Mouse (Mus musculus): ENCODE results near the gene Rnf220. TPM values are rescaled to one million over a fixed set of nuclear protein-coding genes. Genes with fewer than 3 reads are reported as not detected.

The Rnf220 gene
- polyA plus RNA-seq, 1 experiment from 2014 or later = 17.3 TPM

GRCm38 (mm10) chr4:117318508-117318907, 178.3 kb downstream of the Rnf220 start:
- no peaks in the 10 kb centered on the region; the same call in 1 of the 2 replicates for H3K4me1 ChIP-seq (ENCODE audit: insufficient read depth)
- no peaks in the 10 kb centered on the region for H3K36me3 ChIP-seq (replicated peaks; ENCODE audit: insufficient read depth, low read length)
- TF ChIP-seq CTCF (IDR thresholded peaks at IDR 0.05; ENCODE audit: low read depth) (no peak), EP300 (IDR thresholded peaks at IDR 0.05; ENCODE audit: low read depth) (no peak)
- 65% methylated on average over 9 of the region's 9 CpGs for WGBS (ENCODE audit: insufficient replicate concordance)
- H3K27me3 ChIP-seq (ENCODE audit: insufficient read depth, low read length) = peaks cover 59% of the 10 kb centered on the region
- no peak overlapping the region for H3K4me2 ChIP-seq (ENCODE audit: low read depth, low read length)
- H3K4me3 ChIP-seq (ENCODE audit: low read depth, low read length) = no peak overlapping the region
- H3K9me3 ChIP-seq (ENCODE audit: low read length) = no peaks in the 10 kb centered on the region
- H3K27ac ChIP-seq (ENCODE audit: low read depth) = no peak overlapping the region
- ATAC-seq = no peak
- no peak for DNase-seq
- H3K9ac ChIP-seq (replicated peaks) = no peak overlapping the region

- no peak for DNase-seq
- TF ChIP-seq EP300 (IDR thresholded peaks at IDR 0.05; ENCODE audit: low read depth) (no peak), CTCF (IDR thresholded peaks at IDR 0.05; ENCODE audit: low read depth) (no peak)
- 51% methylated on average over 18 of the region's 18 CpGs for WGBS (ENCODE audit: insufficient replicate concordance)
- peaks cover 4% of the 10 kb centered on the region; the same call in 1 of the 2 replicates for H3K4me1 ChIP-seq (ENCODE audit: insufficient read depth)
- no peak overlapping the region for H3K4me2 ChIP-seq (ENCODE audit: low read depth, low read length)
- ATAC-seq = no peak
- no peak overlapping the region for H3K9ac ChIP-seq (replicated peaks)
- no peaks in the 10 kb centered on the region for H3K9me3 ChIP-seq (ENCODE audit: low read length)
- H3K27me3 ChIP-seq (ENCODE audit: insufficient read depth, low read length) = peaks cover 58% of the 10 kb centered on the region
- H3K36me3 ChIP-seq (replicated peaks; ENCODE audit: insufficient read depth, low read length) = no peaks in the 10 kb centered on the region
- no peak overlapping the region for H3K4me3 ChIP-seq (ENCODE audit: low read depth, low read length)
- no peak overlapping the region for H3K27ac ChIP-seq (ENCODE audit: low read depth)
Measured at GRCm38 (mm10) chr4:117317701-117318190, 179.1 kb downstream of the Rnf220 start.

DNA sequence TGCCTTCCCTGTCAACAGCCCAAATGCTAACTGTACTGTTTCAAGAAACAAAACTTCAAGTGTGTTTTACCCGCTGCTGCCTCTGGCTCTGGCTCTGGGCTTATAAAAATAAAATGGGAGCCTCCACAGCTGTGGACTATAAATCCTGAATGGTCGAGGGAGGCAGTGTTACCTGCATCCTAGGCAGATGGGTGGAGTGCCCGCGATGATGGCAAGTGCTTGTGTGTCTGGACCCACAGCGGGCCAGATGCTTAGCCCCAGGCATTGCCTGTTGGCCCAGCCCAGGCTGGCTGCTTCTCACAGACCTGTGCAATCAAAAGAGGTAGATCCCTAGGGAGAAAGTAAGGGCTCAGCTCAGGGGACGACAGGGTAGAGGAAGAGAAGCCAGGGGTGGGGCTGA, 180.1 kb downstream of the Rnf220 start:
- DNase-seq (no peak), ATAC-seq (no peak)
- H3K36me3 ChIP-seq (replicated peaks; ENCODE audit: insufficient read depth, low read length) = no peaks in the 10 kb centered on the region
- no peak overlapping the region for H3K9ac ChIP-seq (replicated peaks)
- TF ChIP-seq EP300 (IDR thresholded peaks at IDR 0.05; ENCODE audit: low read depth) = no peak
- no peak for TF ChIP-seq CTCF (IDR thresholded peaks at IDR 0.05; ENCODE audit: low read depth)
- no peak overlapping the region for H3K4me2 ChIP-seq (ENCODE audit: low read depth, low read length)
- no peaks in the 10 kb centered on the region for H3K9me3 ChIP-seq (ENCODE audit: low read length)
- H3K27ac ChIP-seq (ENCODE audit: low read depth) = no peak overlapping the region
- 60% methylated on average over 6 of the region's 6 CpGs for WGBS (ENCODE audit: insufficient replicate concordance)
- no peak overlapping the region for H3K4me3 ChIP-seq (ENCODE audit: low read depth, low read length)
- H3K4me1 ChIP-seq (ENCODE audit: insufficient read depth) = peaks cover 11% of the 10 kb centered on the region
- H3K27me3 ChIP-seq (ENCODE audit: insufficient read depth, low read length) = peaks cover 57% of the 10 kb centered on the region

GRCm38 (mm10) chr4:117314849-117315500, 181.9 kb downstream of the Rnf220 start:
- H3K9me3 ChIP-seq (ENCODE audit: low read length) = no peaks in the 10 kb centered on the region
- ATAC-seq (no peak), DNase-seq (no peak)
- H3K27me3 ChIP-seq (ENCODE audit: insufficient read depth, low read length) = peaks cover 54% of the 10 kb centered on the region
- no peak for TF ChIP-seq CTCF (IDR thresholded peaks at IDR 0.05; ENCODE audit: low read depth)
- TF ChIP-seq EP300 (IDR thresholded peaks at IDR 0.05; ENCODE audit: low read depth) = no peak
- no peaks in the 10 kb centered on the region for H3K36me3 ChIP-seq (replicated peaks; ENCODE audit: insufficient read depth, low read length)
- 82% methylated on average over 16 of the region's 16 CpGs for WGBS (ENCODE audit: insufficient replicate concordance)
- H3K27ac ChIP-seq (ENCODE audit: low read depth) = no peak overlapping the region
- peaks cover 14% of the 10 kb centered on the region for H3K4me1 ChIP-seq (ENCODE audit: insufficient read depth)
- no peak overlapping the region for H3K9ac ChIP-seq (replicated peaks)
- H3K4me3 ChIP-seq (ENCODE audit: low read depth, low read length) = no peak overlapping the region
- H3K4me2 ChIP-seq (ENCODE audit: low read depth, low read length) = no peak overlapping the region

DNA sequence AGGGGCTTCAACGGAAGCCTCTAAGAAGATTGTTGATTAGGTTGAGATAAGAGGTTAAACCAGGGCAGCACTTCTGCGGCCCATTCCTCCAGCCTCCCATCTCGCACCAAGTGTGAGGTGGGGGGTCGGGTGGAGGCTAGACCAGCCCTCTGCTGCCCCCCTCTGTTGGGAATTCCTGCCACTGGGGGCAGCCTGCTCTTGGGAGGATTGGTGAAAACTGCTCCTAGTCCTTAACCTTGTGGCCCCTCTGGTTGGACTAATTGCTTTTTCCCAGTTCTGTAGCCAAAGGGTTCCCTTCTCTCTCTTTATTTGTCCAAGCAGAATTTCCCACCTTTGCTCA, 183.8 kb downstream of the Rnf220 start:
- H3K36me3 ChIP-seq (replicated peaks; ENCODE audit: insufficient read depth, low read length) = no peaks in the 10 kb centered on the region
- 16% methylated on average over 4 of the region's 4 CpGs for WGBS (ENCODE audit: insufficient replicate concordance)
- peaks cover 14% of the 10 kb centered on the region for H3K4me1 ChIP-seq (ENCODE audit: insufficient read depth)
- peak overlapping the region; percentile 66 for H3K4me2 ChIP-seq (ENCODE audit: low read depth, low read length)
- peak overlapping the region; percentile 32 for H3K4me3 ChIP-seq (ENCODE audit: low read depth, low read length)
- peaks cover 44% of the 10 kb centered on the region for H3K27me3 ChIP-seq (ENCODE audit: insufficient read depth, low read length)
- peak; percentile 76 for TF ChIP-seq CTCF (IDR thresholded peaks at IDR 0.05; ENCODE audit: low read depth)
- TF ChIP-seq EP300 (IDR thresholded peaks at IDR 0.05; ENCODE audit: low read depth) = no peak
- no peaks in the 10 kb centered on the region; the same call in 1 of the 2 replicates for H3K9me3 ChIP-seq (ENCODE audit: low read length)
- DNase-seq = peak; percentile 64
- H3K9ac ChIP-seq (replicated peaks) = peak overlapping the region; percentile 57; the same call in 1 of the 2 replicates
- H3K27ac ChIP-seq (ENCODE audit: low read depth) = peak overlapping the region; percentile 84
- ATAC-seq = peak; percentile 38

DNA sequence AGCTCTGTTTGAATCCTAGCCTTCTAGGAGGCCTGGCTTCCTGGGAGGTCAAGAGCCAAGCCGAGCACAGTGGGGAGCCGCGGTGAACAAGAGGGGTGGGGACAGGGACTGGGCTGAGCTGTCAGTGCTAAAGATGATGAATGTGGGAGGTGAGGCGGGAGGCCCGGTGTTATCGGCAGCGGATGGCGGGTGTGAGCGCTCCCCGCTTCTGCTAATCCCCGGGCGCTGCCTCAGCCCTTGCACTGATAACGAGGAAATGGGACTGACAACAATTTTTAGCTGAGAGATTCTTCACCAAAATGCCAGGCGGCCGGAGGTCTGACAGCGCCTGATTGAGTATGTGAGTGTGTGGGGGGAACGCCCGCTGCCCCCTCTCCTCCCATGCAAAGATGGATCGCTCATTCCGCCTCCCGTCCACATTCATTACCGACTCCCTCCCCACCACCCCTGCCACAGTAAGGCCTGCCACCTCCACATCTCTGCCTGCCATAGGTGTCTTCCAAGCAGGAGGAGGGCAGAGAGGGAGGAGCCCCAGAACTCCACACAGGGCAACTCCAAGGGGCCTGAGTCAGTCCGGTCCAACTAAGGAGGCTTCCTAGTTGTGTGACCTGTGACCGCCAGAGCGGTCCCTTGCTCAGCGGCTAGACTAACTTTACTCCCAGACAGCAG, 184.3 kb downstream of the Rnf220 start:
- peak overlapping the region; percentile 57 for H3K9ac ChIP-seq (replicated peaks)
- H3K9me3 ChIP-seq (ENCODE audit: low read length) = no peaks in the 10 kb centered on the region; the same call in 1 of the 2 replicates
- H3K36me3 ChIP-seq (replicated peaks; ENCODE audit: insufficient read depth, low read length) = no peaks in the 10 kb centered on the region
- DNase-seq = peak; percentile 74
- H3K4me3 ChIP-seq (ENCODE audit: low read depth, low read length) = peak overlapping the region; percentile 32
- peak overlapping the region; percentile 66 for H3K4me2 ChIP-seq (ENCODE audit: low read depth, low read length)
- peak overlapping the region; percentile 84 for H3K27ac ChIP-seq (ENCODE audit: low read depth)
- TF ChIP-seq EP300 (IDR thresholded peaks at IDR 0.05; ENCODE audit: low read depth) (peak; percentile 69; the same call in 1 of the 2 replicates), CTCF (IDR thresholded peaks at IDR 0.05; ENCODE audit: low read depth) (no peak)
- ATAC-seq = peak; percentile 94
- H3K4me1 ChIP-seq (ENCODE audit: insufficient read depth) = peaks cover 14% of the 10 kb centered on the region
- WGBS (ENCODE audit: insufficient replicate concordance) = 29% methylated on average over 26 of the region's 26 CpGs
- peaks cover 39% of the 10 kb centered on the region for H3K27me3 ChIP-seq (ENCODE audit: insufficient read depth, low read length)

Measured in liver, postnatal 0 days (tissue).